Mouse (Mus musculus) CH12F3 (cell line): ENCODE measurements around the gene Bcap31.

ENCODE experiments used
- in situ Hi-C: fragments of 300-500 bp; cut with MboI; formaldehyde crosslinking; loops from 2 replicates; pipeline ENCODE4 v1.14.3; 2020; ENCODE audit warnings: low sequenced_read_pairs

The Bcap31 gene

DNA sequence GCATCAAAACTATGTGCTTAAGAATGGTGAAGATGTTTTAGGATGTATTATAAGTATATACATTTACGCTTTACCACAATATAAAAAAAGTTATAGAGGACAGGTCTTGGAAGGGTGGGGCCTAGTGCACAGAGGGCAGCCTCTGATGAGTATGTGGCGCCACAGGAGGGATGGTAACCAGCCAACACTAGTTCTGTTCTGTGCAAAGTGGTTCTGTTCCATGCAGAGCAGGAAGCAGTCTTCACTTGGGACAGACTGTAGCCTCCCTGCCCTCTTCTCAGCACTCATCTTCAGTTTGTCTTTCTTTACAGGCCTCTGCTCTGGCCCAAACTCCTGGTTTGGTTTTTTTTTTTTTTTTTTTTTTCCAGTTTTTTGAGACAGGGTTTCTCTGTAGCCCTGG, 31.8 kb downstream of the Bcap31 start:
- in situ Hi-C loops: no loop called here

- in situ Hi-C loops: no loop called here
These were observed 39.3 kb downstream of the Bcap31 start for GRCm38 (mm10) chrX:73676668-73677067.

DNA sequence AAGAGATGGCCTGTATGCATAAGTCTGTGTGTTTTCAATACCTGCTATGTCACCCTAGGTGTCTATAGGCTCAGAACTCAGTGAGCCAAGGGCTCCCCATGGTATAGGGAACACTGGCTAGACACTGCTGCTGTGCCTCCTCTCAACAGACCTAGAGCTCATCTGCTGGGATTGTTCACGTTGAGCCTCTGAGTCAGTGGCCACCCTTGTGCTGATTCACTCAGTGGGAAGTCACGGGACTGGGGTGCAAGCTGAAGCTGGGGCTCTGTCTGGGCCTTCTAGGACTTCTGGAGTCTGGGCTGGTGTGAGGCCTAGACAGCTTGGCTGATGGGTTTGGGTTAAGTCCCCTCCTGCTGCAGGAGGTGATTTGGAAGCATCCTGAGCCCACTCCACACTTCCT, 40.7 kb downstream of the Bcap31 start:
- in situ Hi-C loops: no loop called here

GRCm38 (mm10) chrX:73673968-73674661, 41.9 kb downstream of the Bcap31 start:
- in situ Hi-C loops: loop anchor here (25.0 kb wide), 1 partner anchor 662 kb away; no protein-coding TSS in a partner anchor

DNA sequence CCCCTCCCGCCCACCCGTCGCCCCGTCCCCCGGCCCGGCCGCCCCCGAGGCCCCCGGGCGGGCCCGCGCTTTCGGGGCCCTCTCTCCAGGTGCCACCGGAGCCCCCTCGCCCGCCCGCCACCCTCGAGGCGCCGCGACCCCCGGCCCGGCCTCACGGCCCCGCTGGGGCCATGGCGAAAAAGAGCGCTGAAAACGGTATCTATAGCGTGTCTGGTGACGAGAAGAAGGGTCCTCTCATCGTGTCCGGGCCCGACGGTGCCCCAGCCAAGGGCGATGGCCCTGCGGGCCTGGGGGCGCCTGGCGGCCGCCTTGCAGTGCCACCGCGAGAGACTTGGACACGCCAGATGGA, 42.4 kb downstream of the Bcap31 start:
- in situ Hi-C loops: loop anchor here (25.0 kb wide), 1 partner anchor 661 kb away; no protein-coding TSS in a partner anchor

- in situ Hi-C loops: loop anchor here (25.0 kb wide), 1 partner anchor 661 kb away; no protein-coding TSS in a partner anchor
These were observed 42.9 kb downstream of the Bcap31 start, which contains the start of gene Slc6a8 for GRCm38 (mm10) chrX:73672879-73673618. Gene Slc6a8 (plus strand): TSS chrX:73673150.

GRCm38 (mm10) chrX:73672031-73672431, 43.9 kb downstream of the Bcap31 start:
- in situ Hi-C loops: loop anchor here (25.0 kb wide), 1 partner anchor 660 kb away; no protein-coding TSS in a partner anchor

DNA sequence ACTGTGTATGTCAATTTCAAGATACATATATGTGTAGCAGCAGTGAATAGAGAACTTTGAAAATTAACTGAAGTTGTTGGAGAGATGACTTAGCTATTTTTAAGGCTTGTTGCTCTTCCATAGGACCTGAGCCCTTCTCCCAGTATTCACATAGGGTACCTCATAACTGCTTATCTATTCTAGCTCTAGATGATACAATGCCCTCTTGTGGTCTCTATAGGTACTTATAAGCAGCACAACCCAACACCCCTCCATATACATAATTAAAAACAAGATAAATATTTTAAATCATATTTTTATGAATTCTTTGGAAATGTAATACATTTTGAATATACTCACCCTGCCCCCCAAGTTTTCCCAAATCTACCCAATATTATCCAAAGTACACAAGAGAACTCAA, 52.8 kb downstream of the Bcap31 start:
- in situ Hi-C loops: loop anchor here (25.0 kb wide), 1 partner anchor 651 kb away; no protein-coding TSS in a partner anchor

DNA sequence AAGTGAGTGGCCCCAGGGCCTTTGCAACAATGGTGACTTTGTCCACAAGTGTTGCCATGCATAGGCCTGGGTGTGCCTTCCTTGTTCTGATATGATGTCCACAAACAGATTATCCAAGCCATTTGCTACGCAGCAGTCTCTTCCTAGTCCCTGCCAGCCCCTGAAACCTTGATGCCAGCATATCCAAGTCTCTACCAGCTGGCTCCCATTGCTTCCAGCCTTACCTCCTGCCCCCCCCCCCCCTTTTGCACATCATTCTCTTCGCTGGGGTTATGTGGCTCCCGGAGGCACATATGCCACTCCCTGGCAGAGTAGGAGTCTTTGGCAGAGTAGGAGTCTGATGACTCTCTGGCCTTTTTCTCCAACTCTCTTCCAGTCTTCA, 55.7 kb downstream of the Bcap31 start:
- in situ Hi-C loops: loop anchor here (25.0 kb wide), 1 partner anchor 648 kb away; no protein-coding TSS in a partner anchor

DNA sequence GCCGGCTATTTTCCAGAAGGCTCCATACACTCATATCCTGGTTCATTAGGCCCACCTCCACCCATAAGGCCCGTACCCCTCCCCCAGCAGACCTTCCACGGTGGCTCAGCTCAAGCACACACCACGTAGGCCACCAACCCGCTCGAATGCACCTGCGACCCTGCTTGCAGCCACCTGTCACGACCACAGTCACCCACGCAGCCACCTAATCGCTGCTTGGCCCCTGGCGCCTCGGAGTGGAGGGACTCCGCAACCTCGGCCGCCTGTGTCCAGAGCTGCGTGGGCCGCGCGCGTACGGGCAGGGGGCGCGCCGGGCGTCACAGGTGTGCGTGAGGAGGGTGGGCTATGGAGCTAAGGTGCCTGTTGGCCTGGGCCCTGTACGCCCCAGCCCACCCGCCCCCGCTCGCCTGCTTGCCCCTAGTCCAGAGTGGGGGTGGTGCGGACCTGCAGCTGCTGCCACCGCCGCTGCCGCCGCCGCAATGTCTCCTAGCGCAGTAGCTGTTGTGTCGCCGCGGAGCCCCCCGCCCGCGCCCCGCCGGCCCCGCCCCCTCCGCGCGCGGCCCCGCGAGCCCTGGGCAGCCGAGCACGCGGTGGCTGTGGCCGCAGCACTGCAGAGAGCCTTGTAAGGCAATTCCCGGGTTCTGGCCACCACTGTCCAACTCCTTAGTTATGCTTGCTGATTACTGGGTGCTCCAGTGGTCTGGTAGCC, 56.2 kb downstream of the Bcap31 start, which contains the start of gene Pnck:
Pnck (minus strand) TSS at position 543 of the 709 bp plus-strand sequence.
- in situ Hi-C loops: loop anchor here (10.0 to 25.0 kb wide), 2 partner anchors 65 to 647 kb away; no protein-coding TSS in a partner anchor

GRCm38 (mm10) chrX:73658936-73659574, 56.9 kb downstream of the Bcap31 start:
- in situ Hi-C loops: loop anchor here (10.0 to 25.0 kb wide), 2 partner anchors 64 to 647 kb away; no protein-coding TSS in a partner anchor

DNA sequence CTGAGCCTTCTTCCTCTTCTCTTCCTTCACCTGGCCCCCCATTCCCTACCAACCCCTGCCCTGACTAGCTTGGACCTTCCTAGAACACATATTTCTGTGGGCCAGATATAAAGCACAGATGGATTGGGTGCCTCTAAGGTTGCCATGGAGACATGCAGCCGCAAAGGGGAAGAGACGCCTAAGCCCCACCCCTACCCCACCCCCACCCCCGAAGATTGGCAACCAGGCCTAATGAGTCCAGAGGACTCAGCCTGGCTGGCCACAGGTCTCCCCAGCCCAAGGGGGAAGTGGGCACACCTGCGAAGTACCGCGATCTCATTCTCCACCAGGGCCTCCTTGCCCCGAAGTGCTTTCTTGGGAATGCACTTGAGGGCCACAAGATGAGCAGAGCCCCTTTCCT, 57.6 kb downstream of the Bcap31 start:
- in situ Hi-C loops: loop anchor here (10.0 to 25.0 kb wide), 2 partner anchors 64 to 646 kb away; no protein-coding TSS in a partner anchor

DNA sequence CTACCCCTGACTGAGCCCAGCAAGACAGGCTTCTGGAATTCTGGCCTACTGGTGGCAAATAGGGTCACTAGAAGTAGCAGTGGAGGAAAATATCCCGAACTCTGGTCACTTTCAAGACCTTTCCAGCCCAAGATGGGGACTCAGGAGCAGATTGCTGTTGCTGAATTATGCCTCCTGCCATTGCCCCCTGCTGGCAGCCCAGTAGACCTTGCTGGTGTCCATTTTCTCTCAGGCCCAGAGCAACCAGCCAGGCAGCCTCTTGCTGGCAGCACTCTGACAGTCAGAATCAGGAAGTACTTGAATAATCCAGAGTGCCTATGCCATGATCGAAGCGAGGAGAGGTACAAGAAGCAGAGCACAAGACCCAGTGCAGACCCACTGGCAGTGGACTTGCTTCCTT, 60.4 kb downstream of the Bcap31 start:
- in situ Hi-C loops: loop anchor here (10.0 to 25.0 kb wide), 2 partner anchors 61 to 643 kb away; no protein-coding TSS in a partner anchor

DNA sequence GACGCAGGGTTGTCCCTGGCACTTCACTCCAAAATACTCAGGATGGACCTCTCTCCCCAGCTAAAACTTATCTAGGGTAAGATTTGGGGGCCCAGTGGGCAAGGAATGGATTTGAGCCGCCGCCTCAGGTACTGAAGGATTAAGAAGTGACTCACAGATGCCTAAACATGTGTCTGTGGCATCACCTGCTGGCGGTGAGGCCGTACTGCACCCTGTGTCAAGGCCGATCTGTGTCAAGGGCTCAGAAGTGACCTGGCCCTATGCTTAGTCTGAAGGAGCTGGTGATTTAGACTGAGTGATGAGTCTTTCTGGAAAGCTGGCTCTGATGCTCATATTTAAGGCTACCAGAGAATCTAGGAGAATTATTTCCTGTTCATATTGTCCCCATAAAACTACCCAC, 61.8 kb downstream of the Bcap31 start:
- in situ Hi-C loops: loop anchor here (10.0 to 25.0 kb wide), 2 partner anchors 59 to 642 kb away; no protein-coding TSS in a partner anchor

- in situ Hi-C loops: loop anchor here (10.0 to 25.0 kb wide), 2 partner anchors 59 to 641 kb away; no protein-coding TSS in a partner anchor
These were observed 62.6 kb downstream of the Bcap31 start for GRCm38 (mm10) chrX:73653392-73653791.

- in situ Hi-C loops: loop anchor here (10.0 to 25.0 kb wide), 2 partner anchors 56 to 639 kb away; no protein-coding TSS in a partner anchor
These were observed 65.1 kb downstream of the Bcap31 start for GRCm38 (mm10) chrX:73650869-73651268.

DNA sequence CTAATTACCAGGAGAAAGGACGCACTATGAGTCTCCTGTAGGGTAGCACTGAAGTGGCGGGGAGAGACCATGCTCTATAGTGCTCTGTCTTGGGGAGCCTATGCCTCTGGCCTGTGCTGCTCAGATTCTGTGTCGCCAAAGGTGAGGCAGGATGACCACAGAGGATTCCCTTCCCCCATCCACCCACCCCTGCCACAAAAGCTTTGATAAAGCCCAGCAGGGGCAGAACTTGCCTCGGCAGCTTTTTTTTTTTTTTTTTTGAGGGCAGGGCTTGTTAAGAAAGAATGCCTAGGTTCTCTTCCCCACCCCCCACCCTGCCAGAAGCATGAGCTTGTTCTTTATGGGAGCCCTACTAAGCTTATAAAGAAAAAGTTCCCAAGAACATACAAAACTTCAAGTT, 70.9 kb downstream of the Bcap31 start:
- in situ Hi-C loops: no loop called here

DNA sequence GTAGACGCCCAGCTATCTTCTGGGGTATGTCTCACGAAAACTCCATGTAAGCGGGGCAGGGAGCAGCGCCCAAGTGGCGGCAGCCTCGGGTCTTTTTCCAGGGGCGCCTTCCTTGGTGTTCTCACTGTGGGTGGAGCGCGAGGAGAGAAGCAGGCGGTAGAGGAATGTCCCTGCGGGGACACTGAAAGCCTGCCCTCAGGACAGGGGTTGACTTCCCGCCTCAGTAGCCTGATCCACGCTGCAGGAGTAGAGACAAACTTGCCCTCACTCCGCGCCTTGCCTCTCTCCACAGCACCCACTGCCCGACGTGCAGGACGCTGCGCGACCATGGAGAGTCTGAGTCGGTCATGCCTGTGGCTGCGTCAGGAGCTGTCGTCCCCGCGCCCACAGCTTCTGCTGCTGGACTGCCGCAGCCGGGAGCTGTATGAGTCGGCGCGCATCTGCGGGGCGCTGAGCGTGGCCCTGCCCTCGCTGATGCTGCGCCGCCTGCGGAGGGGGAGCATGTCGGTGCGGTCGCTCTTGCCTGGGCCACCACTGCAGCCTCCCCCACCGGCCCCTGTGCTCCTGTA, 76.0 kb downstream of the Bcap31 start:
- in situ Hi-C loops: no loop called here

- in situ Hi-C loops: no loop called here
These were observed 76.7 kb downstream of the Bcap31 start, which contains the start of gene Dusp9 for GRCm38 (mm10) chrX:73639255-73639675. Gene Dusp9 (plus strand): TSS chrX:73639419.

DNA sequence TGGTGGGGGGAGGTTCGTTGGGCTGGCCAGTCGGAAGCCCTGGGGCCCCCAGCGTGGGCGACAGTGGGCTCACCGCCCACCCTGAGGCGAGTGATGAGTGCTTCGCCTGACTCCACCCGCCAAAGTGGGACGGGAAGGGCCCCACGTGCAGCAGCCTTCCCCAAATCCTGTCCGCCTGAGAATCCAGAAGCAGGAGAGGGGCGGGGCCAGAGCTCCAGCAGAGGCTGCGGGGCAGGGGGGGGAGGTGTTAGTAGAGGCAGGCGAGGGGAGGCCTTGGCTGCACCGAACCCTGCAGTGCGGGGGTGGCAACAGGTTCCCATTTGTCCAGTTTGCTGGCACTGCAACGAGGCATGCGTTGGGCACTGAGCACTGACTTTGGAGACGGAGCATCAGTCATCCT, 78.6 kb downstream of the Bcap31 start:
- in situ Hi-C loops: no loop called here
